Mouse (Mus musculus): ENCODE measurements around the gene Arhgap31.
"Not testable (repeated sequence)": the region's sequence is repeated elsewhere in the genome, so short reads cannot be mapped to it uniquely, and the experiment has no call there.

The Arhgap31 gene

DNA sequence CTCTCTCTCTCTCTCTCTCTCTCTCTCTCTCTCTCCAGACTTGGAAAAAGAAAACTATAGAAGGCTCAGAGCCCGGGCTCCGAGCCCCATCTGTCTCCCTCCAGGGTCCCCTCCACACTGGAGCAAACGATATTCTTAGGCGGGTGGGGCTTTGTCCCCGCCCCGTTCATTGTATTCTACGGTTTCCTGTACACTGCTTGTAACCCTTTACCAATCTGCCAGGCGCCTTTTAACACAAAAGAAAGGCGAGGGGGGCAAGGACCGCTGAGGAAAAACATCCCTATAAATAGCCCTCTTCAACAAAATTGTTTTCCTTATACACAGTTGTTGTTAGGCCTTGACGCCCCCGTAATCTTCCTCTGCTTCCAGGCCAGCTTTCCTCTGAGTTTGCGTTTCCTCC lies 11.9 kb upstream of the Arhgap31 start:
- DNase-seq = no peak

DNA sequence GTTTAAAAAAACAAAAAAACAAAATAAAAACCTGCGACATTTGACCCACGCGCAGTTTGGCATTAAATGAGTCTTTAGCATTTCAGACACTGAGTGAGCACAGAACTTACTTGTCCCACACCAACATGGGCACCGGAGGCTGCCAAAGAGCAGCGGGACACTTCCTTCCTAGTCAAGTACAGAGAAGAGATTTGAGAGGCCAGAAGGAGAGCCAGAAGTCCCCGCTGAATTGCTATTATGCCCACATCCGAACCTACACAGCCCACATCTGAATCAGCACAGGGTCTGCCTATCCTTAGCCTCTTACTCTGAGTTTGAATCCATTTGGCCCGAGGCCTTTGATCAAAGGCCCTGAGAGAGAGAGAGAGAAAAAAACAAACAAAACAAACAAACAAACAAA lies 11.2 kb upstream of the Arhgap31 start:
- no peak for DNase-seq

DNA sequence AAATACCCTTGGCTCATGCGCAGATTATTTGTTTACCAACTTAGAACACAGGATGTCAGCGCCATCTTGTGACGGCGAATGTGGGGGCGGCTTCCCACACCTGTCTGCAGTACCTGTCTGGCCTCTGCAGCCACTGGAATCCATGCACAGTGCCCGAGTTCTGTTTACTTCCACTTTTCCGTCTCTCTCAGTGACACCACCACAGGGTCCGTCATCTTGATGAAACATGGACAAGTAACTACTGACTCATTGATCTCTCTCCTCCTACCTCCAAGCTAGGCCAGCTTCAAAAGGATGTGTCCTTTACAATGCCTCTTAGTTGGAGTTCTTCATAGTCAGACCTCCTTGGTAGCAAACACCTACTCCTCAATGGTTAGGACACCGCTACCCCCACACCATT lies 8.3 kb upstream of the Arhgap31 start:
- DNase-seq = no peak

GRCm38 (mm10) chr16:38714259-38714526 lies 1.1 kb upstream of the Arhgap31 start:
- DNase-seq = not testable (repeated sequence)

DNA sequence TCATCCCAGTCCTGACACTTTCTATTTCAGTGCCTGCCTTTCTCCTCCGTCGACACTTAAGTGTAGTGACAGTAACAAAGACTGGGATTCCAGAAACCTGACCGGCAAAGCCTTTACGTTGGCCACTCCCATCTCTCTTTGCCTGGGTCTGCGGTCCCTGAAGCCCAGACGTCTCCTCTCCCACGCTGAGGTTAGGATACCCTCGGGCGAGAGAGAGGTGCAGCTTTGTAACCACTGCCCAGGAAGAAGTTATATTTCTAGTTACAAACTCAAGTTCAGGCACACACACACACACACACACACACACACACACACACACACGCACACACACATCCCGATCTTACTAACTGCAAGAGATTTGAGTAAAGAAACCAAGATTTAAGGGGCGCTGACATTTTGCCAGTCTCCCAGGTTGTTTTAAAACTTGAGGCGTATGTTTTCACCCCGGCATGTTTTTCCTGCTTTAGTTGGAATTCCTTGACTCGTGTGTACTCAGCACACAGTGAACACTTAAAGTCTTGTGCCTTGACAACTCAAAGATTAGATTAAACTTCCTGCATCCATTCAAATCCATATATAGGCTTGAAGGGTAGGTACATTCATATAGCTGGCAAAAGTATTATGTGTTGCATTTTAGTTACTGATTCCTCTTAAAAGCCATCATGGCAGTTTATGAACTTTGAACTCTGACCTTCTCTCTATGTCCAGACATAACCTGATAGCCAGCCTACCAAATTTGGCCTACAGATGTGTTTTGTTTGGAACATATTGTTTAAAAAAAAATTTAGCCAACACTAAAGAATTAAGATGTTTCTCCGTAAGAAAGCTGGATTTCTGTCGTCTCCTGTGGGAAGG lies 557 bp upstream of the Arhgap31 start:
- DNase-seq = no peak

- DNase-seq = peak; percentile 19 to 25
These were observed 969 bp downstream of the Arhgap31 start for GRCm38 (mm10) chr16:38712105-38712504.

- DNase-seq = no peak
These were observed 1.8 kb downstream of the Arhgap31 start for GRCm38 (mm10) chr16:38711245-38711644.

GRCm38 (mm10) chr16:38708962-38709520 lies 4.0 kb downstream of the Arhgap31 start:
- no peak for DNase-seq

- no peak for DNase-seq
These were observed 6.3 kb downstream of the Arhgap31 start for GRCm38 (mm10) chr16:38706782-38707181.

- no peak for DNase-seq
These were observed 7.4 kb downstream of the Arhgap31 start for GRCm38 (mm10) chr16:38705531-38706281.

DNA sequence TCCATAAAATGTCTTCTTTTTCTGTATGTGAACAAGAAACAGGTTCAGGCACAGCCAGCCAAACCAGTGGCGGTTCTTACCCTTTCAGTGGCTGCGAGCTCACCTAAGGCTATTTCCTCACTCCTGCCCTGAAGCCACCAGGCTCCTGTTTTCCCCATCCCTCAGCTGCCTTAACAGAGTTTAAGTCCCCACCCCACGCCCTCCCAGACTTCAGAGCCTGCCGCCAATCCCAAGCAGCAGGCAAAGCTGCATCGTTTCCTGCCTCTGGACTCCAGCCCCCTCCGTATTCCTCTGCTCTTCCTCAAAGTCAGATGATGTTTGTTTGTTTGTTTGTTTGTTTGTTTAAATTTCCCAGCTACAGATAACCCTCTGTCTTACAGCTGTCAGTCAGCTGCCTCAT lies 9.6 kb downstream of the Arhgap31 start:
- no peak for DNase-seq

DNA sequence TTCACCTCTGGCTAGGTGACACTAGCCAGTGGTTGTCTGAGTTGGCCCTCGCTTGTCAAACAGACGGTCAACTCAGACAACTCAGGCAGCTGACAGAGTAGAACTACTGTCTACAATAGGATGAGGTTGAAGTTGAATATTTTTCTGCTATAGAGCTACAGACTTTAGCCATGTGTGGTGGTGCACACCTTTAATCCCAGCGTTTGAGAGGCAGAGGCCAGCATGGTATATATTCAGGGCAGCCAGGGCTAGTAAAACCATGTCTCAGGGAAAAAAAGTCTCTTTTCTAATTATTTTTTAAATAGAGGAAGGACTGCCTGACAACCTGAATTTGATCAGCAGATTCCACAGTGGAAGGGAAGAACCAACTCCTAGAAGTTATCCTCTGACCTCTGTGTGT lies 10.8 kb downstream of the Arhgap31 start:
- DNase-seq = no peak

DNA sequence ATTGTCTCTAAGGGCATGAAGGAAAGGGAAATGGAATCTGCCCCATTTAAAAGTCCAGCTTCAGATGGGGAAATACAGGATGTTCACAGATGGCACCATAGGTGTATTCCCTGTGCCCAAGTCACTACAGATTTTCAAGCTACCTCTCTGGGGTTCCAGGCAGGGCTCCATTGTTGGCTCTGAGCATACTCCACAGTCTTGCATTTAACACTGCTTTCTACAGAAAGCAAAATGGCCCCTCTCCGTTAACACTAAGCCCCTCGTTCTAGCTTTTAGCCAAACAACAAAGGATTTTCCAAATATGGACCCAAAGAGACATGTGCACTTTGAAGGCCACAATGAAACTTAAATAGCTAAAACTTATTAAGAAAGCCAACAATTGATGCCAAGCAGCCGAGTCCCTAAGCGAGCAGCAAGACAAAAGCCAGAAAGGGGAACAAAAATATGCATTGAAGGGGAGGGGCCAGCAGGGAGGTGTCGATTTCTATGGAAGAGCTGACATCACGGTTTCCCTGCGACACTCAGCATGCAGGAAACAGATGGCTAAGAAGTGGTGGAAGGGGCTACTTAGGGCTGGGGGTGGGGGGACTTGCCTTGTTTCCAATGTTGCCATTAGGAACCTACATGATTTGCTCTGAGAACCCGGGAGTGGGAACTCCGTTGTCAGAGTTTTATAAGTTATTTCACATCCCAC lies 11.4 kb downstream of the Arhgap31 start:
- DNase-seq = no peak

- DNase-seq = no peak
These were observed 12.5 kb downstream of the Arhgap31 start for GRCm38 (mm10) chr16:38700392-38701162.

DNA sequence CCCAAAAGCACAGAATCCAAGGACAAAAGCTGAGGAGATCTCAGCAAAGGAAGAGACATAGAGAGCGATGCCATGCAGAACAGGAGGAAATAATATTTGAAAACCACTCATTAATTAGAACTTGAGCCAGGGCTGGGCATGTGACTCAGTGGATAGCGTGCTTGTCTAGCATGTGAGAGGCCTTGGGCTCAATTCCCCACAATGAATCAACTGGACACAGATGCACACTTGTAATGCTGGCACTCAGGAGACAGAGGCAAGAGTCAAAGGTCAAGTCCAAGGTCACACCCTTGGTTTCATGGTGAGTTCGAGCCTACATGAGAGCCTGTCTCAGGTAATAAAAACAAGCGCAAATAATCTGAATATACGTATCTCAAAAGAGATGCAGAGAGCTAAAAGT lies 15.5 kb downstream of the Arhgap31 start:
- DNase-seq = no peak

DNA sequence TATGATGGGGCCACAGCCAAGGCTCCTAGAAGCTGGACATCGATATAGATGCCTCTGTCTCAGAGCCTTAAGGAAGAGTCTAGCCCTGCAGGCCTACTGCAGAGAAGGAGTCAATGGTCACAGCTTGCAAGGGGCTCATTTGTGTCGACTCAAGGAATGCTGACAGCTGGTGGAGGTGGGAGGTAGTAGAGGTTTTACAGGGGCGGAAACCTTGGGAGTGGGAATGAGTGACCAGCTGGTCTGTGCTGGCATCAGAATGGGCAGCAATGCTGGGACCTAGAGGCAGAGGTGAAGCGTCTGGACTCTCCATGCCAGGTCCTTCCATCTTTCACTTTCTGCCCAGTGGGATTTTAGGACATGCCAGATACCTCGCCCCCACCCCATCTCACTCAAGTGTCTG lies 17.5 kb downstream of the Arhgap31 start:
- no peak for DNase-seq

DNA sequence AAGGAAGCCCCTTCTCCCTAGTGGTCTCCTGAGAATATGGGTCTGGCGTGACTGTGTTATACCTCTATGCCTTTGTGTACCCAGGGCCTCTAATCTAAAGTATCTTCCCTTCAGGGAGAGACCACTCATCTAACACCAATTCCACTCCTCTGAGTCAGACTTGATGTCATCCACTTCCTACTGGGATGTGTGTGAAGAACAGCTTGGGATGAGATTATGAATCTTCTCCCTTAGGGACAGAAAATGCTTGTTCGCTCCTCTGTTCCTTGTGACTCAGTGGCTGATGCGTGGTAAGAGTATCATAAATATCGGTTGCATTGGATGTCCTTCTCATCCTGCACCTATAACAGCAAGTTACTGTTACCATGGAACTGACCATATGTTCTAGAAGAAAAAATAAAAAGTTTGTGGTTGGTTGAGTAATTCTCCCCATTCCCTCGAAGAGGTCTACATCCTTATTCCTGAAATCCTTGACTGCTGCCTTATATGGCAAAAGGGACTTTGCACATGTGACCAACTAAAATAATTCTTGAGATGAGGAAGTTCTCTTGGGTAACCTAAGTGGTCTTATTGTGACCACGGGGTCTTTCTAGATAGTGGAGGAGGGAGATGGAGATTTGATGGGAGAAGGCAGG lies 18.1 kb downstream of the Arhgap31 start:
- no peak for DNase-seq

DNA sequence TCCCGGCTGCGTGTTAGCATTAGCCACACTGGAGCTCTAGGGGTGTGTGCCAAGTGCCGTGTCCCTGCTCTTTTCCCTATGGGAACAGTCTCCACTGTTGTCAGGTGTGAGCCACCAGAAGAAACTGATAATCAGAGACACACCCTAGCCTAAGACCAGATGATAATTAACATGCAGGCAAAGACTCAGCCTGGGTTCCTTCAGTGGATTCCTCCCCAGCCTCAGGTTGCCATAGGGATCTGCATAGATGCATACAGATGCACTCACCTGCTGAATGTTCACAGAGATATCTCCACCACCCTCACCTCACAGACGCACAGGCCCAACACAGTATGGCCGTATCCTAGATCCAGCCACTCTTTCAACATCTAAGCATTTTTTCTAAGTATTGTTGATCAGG lies 22.6 kb downstream of the Arhgap31 start:
- DNase-seq = no peak

DNA sequence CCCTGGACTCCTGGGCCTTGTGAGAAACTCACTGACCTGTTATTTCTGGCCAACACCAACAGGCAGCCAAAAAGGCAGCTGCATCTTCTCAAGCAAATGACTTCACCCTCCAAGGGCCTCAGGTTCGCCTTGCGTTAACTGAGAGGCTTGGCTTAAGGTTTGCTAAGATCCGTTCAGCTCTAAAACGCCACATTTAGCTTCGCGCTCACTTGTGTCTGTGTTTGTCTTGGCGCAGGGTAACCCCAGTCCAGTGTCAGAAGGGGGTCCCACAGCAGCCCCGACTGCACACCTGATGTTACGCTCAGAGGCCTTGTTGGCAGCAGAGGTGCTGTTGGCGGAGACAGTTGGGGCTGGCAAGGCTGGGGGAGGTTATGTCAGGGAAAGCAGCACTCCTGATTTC lies 23.3 kb downstream of the Arhgap31 start:
- no peak for DNase-seq

GRCm38 (mm10) chr16:38688531-38689264 lies 24.4 kb downstream of the Arhgap31 start:
- DNase-seq = no peak

- no peak for DNase-seq
These were observed 25.4 kb downstream of the Arhgap31 start for GRCm38 (mm10) chr16:38687673-38688072.
